Comparison of ENCODE assay signal across 21 mouse cellular contexts in the genomic region with DNA sequence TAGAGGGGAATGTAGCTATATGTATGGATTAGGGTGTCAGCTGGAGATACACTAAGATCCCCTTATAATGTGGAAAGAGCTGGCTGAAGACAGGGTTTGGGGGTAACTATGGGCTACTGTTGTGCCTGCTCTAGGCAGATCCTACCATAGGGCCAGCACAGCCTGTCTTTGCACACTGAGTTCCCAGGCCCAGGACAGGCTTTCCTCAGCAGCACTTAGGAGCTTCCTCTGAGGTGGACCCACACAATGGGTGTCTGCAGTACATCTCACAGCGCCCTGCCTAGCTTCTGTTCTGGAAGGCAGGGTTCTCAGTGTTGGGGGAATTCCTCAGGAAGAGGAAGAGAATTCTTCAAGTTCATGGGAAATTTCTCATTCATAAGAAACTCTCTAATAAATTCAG.
"Had no signal": no experiment of that assay in that cellular context is flagged by ENCODE, and none has a peak within 500 bp of the region (broad histone marks: within the 10 kb centered on the region; RNA-seq: fewer than 3 reads in every experiment).

No protein-coding gene starts in this region.

- H3K4me1 ChIP-seq: hindbrain, embryonic 13.5 days; hindbrain, embryonic 15.5 days; kidney, embryonic 15.5 days had no signal

- H3K36me3 ChIP-seq: hindbrain, embryonic 13.5 days; hindbrain, embryonic 15.5 days; kidney, embryonic 15.5 days; limb, embryonic 13.5 days; limb, embryonic 15.5 days; liver, embryonic 12.5 days had no signal

- H3K4me2 ChIP-seq: heart, embryonic 11.5 days; hindbrain, embryonic 13.5 days; hindbrain, embryonic 15.5 days; kidney, embryonic 15.5 days; limb, embryonic 13.5 days; limb, embryonic 15.5 days; liver, embryonic 12.5 days had no signal

- H3K27ac ChIP-seq: hindbrain, embryonic 13.5 days; hindbrain, embryonic 15.5 days; hindbrain, postnatal 0 days; kidney, embryonic 15.5 days; kidney, postnatal 0 days; limb, embryonic 13.5 days; limb, embryonic 15.5 days; liver, embryonic 12.5 days; liver, embryonic 14.5 days had no signal

- ATAC-seq: hindbrain, postnatal 0 days; intestine, embryonic 16.5 days; liver, embryonic 12.5 days had no signal

- H3K9me3 ChIP-seq: hindbrain, embryonic 13.5 days; hindbrain, embryonic 15.5 days; kidney, embryonic 15.5 days; limb, embryonic 13.5 days; limb, embryonic 15.5 days; liver, embryonic 12.5 days had no signal

- H3K27me3 ChIP-seq: hindbrain, embryonic 15.5 days; kidney, embryonic 15.5 days; limb, embryonic 13.5 days; limb, embryonic 15.5 days; liver, embryonic 12.5 days had no signal

- H3K4me3 ChIP-seq: hindbrain, embryonic 13.5 days; hindbrain, embryonic 15.5 days; kidney, embryonic 15.5 days; limb, embryonic 13.5 days; limb, embryonic 15.5 days; liver, embryonic 12.5 days had no signal

- DNase-seq: gastrocnemius, postnatal 14 days; gastrocnemius, postnatal 36 days; heart, postnatal 10 days; heart, postnatal 36 days; kidney, adult 11 months; kidney, adult 2 months; kidney, postnatal 14 days; layer of hippocampus, adult 9-11 months; layer of hippocampus, postnatal 36 days; left cerebral cortex, postnatal 4 days had no signal

- H3K9ac ChIP-seq: hindbrain, embryonic 13.5 days; hindbrain, embryonic 15.5 days; kidney, embryonic 15.5 days; limb, embryonic 13.5 days; limb, embryonic 15.5 days; liver, embryonic 12.5 days; liver, embryonic 14.5 days had no signal
